Mouse (Mus musculus) adrenal gland (tissue): ENCODE measurements around the gene Treml2.
"Not testable (repeated sequence)": the region's sequence is repeated elsewhere in the genome, so short reads cannot be mapped to it uniquely, and the experiment has no call there.

ENCODE experiments used
- intact Hi-C: fragments of 180-260 bp; cut with DNase I; formaldehyde crosslinking; loops from one replicate; pipeline ENCODE4 v1.15.1; 2025

The Treml2 gene

DNA sequence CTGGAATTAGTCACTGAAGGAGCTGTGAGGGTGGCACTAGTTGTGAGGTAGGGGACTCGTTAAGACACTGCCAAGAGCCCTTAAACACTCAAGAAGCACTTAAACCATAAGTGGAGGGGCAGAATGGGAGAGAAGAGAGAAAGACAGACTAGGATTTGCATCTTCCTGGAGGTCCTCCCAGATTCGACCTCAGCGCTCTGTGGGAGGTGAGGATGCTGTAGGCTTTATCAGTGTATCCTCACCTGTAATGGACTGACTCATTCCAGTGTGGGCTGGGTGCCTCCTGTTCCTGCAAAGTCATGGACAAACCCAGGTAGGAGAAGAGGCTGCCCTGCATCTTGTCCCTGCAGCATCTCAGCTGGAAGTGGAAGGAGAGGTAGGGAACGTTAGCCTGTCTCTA lies 47.5 kb downstream of the Treml2 start:
- intact Hi-C loops = no loop called here

DNA sequence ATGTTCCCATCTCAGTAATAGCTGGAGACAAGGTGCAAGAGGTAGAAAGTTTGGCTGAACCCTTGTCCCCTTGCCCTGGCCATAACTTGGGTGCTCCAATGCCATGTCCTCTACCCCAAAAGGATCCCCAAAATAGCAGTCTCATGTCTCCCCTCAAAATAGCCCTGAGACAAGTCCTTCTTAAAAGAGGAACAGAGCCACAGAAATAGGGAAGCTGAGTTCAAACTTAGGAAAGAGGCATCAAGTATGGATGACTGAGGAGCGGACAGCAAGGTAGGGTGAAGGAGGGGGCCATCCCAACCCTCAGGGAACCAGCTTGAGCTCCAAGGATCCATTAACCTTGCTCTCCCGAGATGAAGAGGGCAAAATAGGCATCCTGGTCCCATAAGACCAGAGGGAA lies 48.0 kb downstream of the Treml2 start:
- intact Hi-C loops = no loop called here

DNA sequence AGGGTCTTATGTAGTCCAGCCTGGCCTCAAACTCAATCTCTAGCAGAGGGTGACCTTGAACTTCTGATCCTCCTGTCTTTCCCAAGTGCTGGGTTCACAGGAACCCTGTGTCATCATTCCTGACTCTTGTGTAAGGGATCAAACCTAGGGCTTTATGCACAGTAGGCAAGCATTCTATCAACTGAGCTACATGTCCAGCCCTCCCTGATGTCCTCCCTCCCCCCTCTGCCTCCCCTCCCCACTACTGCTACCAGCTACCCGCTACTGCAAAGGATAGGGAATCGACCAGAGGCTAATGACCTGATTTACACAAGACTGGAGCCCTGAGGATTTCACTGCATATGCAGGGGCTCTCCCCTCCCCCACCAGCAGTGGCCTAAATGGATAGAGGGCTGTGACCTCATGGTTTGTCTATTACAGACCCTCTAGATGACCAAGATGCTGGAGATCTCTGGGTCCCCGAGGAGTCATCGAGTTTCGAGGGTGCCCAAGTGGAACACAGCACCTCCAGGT lies 51.4 kb downstream of the Treml2 start:
- intact Hi-C loops = no loop called here

DNA sequence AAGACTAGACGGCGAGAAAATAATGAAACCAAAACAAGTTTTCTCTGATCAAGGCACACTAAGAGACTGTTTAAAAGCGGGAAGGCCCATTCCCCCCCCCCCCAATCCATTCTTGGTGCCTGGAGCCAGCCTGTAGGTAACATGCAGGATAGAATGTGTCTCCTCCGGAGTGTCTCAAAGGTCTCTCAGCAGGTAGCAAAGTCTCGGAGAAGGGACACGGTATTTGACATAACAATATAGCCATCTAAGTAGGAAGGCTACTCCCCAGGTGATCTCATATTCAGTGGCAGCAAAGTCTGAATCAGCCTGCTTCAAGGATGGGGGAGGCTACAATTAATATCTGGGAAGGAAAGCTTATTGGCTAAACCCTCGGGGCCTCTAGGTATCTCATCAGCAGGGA lies 53.7 kb downstream of the Treml2 start:
- intact Hi-C loops = not testable (repeated sequence)

DNA sequence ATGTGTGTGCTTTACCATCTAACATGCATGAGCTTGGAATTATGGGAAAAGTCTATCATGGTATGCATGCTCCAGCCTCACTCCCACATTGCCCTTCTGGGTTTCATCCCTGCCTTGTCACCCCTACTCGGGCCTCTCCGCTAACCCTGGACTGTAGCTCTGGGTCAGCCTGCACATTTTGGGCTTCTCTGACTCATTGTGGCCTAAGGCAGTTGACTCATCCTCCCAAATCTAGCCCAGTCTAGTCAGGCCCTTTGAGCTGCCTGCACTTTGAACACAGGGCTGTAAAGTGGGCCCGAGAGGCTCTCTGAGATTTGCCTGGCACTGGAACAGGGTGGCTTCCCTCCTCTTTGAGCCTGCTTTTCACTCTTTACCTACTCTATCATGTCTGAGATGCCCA lies 56.5 kb downstream of the Treml2 start:
- intact Hi-C loops = no loop called here

DNA sequence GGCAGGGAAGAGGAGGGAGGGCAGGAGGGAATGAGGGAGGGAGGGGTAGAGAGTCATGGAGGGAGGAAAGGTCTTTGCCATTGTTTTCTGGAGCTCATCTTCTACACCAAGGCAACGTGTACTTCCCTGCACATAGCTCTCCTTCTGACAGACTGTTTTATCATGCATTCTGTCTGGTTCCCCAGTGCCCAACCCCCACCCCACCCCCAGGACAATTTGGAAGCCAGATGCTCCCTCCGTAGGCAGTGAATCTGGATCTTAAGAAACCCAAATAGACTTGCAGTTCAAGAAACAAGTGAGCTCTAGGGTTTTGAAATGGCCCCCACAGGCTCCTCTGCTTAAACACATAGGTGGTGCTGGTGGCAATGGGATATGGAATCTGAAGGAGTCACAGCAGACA lies 58.6 kb downstream of the Treml2 start:
- intact Hi-C loops = no loop called here

DNA sequence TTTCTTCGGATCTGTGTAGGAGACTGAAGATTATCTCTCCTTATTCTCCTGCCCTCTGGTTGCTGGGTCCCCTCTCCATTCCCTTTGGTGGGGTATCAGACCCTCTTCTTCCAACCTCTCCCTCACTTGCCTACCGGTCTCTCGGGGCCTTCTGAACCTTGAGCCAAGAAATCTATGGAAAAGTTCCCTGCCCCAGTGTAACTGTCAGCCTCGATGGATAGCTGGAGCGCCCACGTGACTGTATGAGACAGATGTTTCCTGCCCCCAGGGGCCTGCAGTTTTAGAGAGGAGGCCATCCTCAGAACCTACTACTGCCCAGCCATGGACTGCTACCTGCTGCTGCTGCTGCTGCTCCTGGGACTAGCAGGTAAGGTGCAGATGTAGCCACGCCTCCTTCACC lies 60.3 kb downstream of the Treml2 start, which contains the start of gene Treml1:
TSS of gene Treml1 (plus strand) at position 301 of the 400 bp plus-strand sequence.
- intact Hi-C loops = no loop called here

DNA sequence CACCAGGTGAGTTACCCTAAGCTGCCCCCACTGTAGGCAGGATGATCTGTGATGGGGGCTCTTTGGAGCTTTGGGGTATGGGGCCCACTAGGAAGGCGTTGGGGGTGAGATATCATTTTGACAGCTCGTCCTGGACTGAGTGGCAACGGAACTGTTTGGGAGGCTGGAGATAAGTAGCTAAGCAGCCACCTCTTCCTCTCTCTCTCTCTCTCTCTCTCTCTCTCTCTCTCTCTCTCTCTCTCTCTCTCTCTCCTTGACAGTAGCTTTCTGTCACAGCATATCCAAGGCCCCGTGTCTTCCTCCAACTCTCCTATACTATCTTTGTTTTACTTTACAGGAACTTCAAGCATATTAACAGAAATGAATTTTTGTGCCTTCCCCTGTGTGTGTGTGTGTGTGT lies 61.2 kb downstream of the Treml2 start:
- intact Hi-C loops = no loop called here
